Mouse (Mus musculus) forebrain, embryonic 11.5 days (tissue): ENCODE data around the gene Prr13. TPM values are rescaled to one million over a fixed set of nuclear protein-coding genes. Genes with fewer than 3 reads are reported as not detected.

ENCODE experiments used
- ATAC-seq: fragments of 200-750 bp; cut with Nextera tagmentation; replicated peaks from 2 replicates; pipeline ENCODE4 v1.8.0; 2017; ENCODE audit warnings: moderate TSS enrichment; ENCODE audit not compliant: low FRiP score
- DNase-seq: peaks from one replicate; pipeline ENCODE4 v3.0.0-alpha.2; 2017; ENCODE audit warnings: low spot score
- H3K27ac ChIP-seq: fragments of 300-500 bp; sonication (generic); 2 replicates; pipeline ENCODE4 v1.5.1; 2014; ENCODE audit warnings: low read depth, low read length
- H3K27me3 ChIP-seq: fragments of 300-500 bp; sonication (generic); 2 replicates; pipeline ENCODE4 v1.6.1; 2014; ENCODE audit warnings: mild to moderate bottlenecking, low read length, mixed read lengths; ENCODE audit not compliant: control insufficient read depth, insufficient read depth
- H3K36me3 ChIP-seq: fragments of 300-500 bp; sonication (generic); 2 replicates; pipeline ENCODE4 v1.6.1; 2014; ENCODE audit warnings: mild to moderate bottlenecking, low read length, moderate library complexity, mixed read lengths; ENCODE audit not compliant: control insufficient read depth, insufficient read depth
- H3K4me1 ChIP-seq: fragments of 300-500 bp; sonication (generic); replicated peaks from 2 replicates; pipeline ENCODE4 v1.6.1; 2014; ENCODE audit warnings: low read length, mixed read lengths; ENCODE audit not compliant: control insufficient read depth, insufficient read depth
- H3K4me2 ChIP-seq: fragments of 300-500 bp; sonication (generic); 2 replicates; pipeline ENCODE4 v1.6.1; 2014; ENCODE audit warnings: low read depth, mild to moderate bottlenecking, low read length, moderate library complexity, mixed read lengths; ENCODE audit not compliant: severe bottlenecking
- H3K4me3 ChIP-seq: fragments of 300-500 bp; sonication (generic); 2 replicates; pipeline ENCODE4 v1.5.1; 2014; ENCODE audit warnings: low read depth, low read length
- H3K9ac ChIP-seq: fragments of 300-500 bp; sonication (generic); 2 replicates; pipeline ENCODE4 v1.6.1; 2014; ENCODE audit warnings: low read length
- H3K9me3 ChIP-seq: fragments of 300-500 bp; sonication (generic); 2 replicates; pipeline ENCODE4 v1.6.1; 2016; ENCODE audit warnings: low read length, mixed read lengths; ENCODE audit not compliant: control insufficient read depth
- WGBS: fragments of 180-500 bp; shearing (Covaris S2); extraction: QIAGEN DNeasy Blood & Tissue Kit; methylation state at CpG from one replicate; pipeline ENCODE4 v1.1.7; 2014; 5-methylcytosine and 5-hydroxymethylcytosine counted together
- polyA plus RNA-seq: library from polyadenylated mRNA; unstranded; fragments of >200 nt; fragmentation: Nextera tagmentation; extraction: Ambion mirVana; gene quantifications from 2 replicates; pipeline ENCODE4 v1.2.1, GENCODE M21; 2014

Prr13 gene
- polyA plus RNA-seq, 1 experiment from 2014 or later: 97.2 TPM

DNA sequence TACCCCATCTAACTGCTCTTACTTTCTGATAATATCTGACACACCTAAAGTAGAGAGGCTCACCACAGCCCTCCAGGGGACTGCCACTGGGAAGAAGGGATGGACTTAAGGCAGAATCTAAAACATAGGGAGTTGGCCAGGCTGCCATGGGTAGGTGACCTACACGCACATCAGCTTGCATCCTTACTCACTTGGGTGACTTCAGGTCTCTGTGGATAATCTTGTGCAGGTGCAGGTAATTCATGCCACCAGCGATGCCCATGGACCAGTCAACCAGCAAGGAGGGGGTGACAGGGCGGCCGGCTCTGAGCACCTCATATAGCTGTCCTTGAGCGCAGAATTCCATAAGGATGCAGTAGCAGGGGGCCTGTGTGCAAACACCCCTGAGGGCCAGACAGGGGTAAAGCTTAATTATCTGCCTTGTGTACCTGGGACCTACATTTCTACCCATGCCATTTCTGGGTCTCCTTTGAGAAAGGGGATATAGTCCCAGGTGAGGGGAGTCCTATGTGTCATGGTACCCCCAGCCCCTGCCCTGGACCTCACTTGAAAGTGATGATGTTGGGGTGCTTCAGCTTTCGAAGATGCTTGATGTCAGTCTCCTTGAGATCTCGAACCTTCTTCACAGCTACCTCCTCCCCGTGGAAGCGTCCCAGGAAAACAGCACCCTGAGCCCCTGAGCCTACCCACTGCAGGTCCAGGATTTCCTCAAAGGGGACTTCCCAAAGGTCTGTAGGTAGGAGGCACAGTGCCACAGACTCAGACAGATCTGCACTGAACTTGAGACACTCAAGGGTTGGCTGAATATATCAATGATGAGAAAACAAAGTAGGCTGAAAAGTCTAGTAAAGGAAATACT, 45.3 kb downstream of the Prr13 start:
- 88% methylated on average over 9 of the region's 9 CpGs for WGBS
- Histone ChIP-seq H3K9ac (no peak overlapping the region), H3K4me2 (no peak overlapping the region), H3K27me3 (no peaks in the 10 kb centered on the region), H3K4me1 (no peaks in the 10 kb centered on the region), H3K27ac (no peak overlapping the region), H3K4me3 (no peak overlapping the region), H3K9me3 (no peaks in the 10 kb centered on the region), H3K36me3 (peaks cover 14% of the 10 kb centered on the region)
- no peak for DNase-seq
- ATAC-seq: no peak

DNA sequence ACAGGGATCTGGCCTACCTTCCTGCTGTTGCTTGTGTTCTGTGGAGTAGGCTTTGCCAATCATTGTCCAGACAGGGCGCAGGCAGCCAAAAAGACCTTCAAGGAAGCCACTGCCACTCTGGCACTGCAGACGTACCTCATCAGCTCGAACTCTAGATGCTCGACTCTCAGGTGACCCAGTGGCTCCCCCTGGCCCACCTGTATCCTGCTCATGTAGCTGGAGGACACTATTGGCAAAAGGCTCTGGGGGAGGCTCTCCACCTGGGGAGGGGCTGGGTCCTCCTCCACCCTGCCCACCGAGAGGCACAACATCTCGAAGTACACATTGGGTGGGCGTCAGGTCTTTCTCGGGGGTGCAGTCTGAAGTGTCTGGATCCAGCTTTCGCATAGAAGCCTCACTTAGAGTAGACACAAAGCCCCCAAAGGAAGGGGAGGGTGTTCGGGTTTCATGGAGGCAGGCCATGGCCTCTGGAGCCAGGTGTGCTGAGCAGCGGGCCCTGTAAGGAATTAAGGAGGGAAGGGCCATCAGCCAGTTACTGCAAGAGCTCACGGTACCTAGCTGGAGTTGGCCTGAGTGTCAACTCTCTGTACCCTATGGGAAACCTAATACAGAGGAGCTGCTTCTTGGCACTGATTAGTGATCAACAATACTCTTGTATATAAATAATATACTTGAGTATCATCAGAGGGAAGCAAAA, 46.4 kb downstream of the Prr13 start:
- WGBS: 72% methylated on average over 12 of the region's 12 CpGs
- H3K27me3 ChIP-seq: no peaks in the 10 kb centered on the region
- ATAC-seq (no peak), DNase-seq (no peak)
- no peak overlapping the region for H3K4me3 ChIP-seq
- H3K9ac ChIP-seq: no peak overlapping the region
- no peaks in the 10 kb centered on the region; the same call in 1 of the 2 replicates for H3K4me1 ChIP-seq
- peaks cover 11% of the 10 kb centered on the region for H3K36me3 ChIP-seq
- no peaks in the 10 kb centered on the region for H3K9me3 ChIP-seq
- H3K27ac ChIP-seq: no peak overlapping the region
- H3K4me2 ChIP-seq: no peak overlapping the region

DNA sequence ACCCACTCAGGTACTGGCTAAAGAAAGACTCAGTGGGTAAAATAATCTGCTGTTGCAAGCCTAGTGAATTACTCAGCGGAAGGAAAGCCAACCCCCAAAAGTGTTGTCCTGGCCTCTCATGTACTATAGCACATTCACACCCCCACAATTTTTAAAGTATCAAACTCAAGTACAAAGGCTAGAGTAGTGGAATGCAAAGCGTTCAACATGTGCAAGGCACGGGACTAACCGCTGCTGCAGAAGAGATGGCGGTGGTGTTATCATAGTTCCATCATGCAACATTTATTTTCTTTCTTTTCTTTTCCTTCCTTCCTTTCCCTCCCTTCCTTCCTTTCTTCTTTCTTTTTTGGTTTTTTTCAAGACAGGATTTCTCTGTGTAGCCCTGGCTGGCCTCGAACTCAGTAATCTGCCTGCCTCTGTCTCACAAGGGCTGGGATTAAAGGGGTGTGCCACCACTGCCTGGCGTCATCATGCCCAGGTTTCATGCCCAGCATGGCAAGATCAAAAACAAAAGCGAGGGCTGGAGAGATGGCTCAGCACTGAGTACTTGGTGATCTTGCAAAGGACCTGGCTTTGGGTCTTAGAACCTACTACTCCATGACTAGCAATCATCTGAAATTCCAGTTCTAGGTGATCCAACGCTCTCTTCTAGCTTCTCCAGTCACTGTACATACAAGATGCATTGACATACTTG, 47.1 kb downstream of the Prr13 start:
- Histone ChIP-seq H3K27me3 (no peaks in the 10 kb centered on the region), H3K9ac (no peak overlapping the region), H3K27ac (no peak overlapping the region), H3K4me1 (peaks cover 2% of the 10 kb centered on the region), H3K9me3 (no peaks in the 10 kb centered on the region), H3K4me3 (no peak overlapping the region), H3K4me2 (no peak overlapping the region), H3K36me3 (peaks cover 5% of the 10 kb centered on the region; the same call in 1 of the 2 replicates)
- ATAC-seq (no peak), DNase-seq (no peak)
- WGBS: 90% methylated on average over 9 of the region's 9 CpGs

DNA sequence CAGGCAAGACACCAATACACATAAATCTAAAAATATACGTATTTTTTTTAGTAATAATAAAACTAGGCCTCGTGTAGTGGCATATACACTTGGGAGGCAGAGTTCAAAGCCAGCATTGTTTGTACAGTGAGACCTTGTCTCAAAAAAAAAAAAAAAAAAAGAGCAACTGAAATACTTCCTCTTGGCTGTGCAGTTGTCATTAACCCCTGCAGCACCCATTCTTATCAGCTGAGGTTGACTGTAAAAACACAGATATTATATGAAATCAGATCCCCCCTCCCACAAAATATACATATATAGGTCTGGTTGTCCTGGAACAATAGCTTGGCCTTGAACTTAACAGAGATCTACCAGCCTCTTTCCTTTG, 47.6 kb downstream of the Prr13 start:
- no peak for DNase-seq
- Histone ChIP-seq H3K4me2 (no peak overlapping the region), H3K9ac (no peak overlapping the region), H3K27ac (no peak overlapping the region), H3K4me1 (peaks cover 7% of the 10 kb centered on the region), H3K36me3 (peaks cover 5% of the 10 kb centered on the region; the same call in 1 of the 2 replicates), H3K4me3 (no peak overlapping the region), H3K27me3 (no peaks in the 10 kb centered on the region), H3K9me3 (no peaks in the 10 kb centered on the region)
- no peak for ATAC-seq
- 79% methylated on average over 2 of the region's 2 CpGs for WGBS

DNA sequence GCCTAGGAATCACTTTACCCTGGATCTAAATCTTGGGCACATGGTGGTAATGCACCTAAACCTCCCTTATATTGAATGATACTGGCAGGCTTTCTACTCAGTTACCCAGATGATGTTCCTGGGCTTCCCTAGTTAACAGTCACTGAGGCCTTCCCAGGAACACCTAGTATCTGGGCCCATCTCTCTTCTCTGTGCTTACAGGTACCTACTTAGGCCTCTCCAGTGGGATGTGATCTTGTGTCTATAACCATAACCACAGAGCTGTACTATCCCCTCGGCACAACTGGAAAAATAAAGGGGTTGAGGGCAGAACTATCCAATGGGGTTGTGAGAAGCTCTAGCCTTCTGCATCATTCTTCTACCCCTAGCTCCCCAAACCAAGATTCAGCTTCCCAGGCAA, 48.0 kb downstream of the Prr13 start:
- H3K4me2 ChIP-seq: no peak overlapping the region
- peaks cover 11% of the 10 kb centered on the region for H3K4me1 ChIP-seq
- H3K36me3 ChIP-seq: peaks cover 5% of the 10 kb centered on the region; the same call in 1 of the 2 replicates
- no peak for DNase-seq
- no peak for ATAC-seq
- 92% methylated on average over 1 of the region's 1 CpGs for WGBS
- H3K9ac ChIP-seq: no peak overlapping the region
- no peaks in the 10 kb centered on the region for H3K27me3 ChIP-seq
- H3K4me3 ChIP-seq: no peak overlapping the region
- H3K9me3 ChIP-seq: no peaks in the 10 kb centered on the region
- no peak overlapping the region for H3K27ac ChIP-seq

DNA sequence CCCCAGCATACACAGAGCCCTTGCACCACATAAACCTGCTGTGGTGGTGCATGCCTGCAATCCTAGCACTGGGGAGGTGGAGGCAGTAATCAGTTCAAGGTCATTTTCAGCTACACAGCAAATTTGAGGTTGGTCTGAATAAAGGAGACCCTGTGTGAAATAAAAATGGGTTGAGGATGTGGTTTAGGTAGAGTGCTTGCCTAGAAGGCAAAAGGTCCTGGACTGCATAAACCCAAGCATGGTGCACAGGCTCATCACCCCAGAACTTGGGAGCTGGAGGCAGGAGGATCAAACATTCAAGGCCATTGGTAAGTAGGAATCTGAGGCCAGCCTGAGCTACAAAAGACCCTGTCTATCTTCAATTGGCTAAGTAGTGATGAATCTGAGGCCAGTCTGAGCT, 48.7 kb downstream of the Prr13 start:
- Histone ChIP-seq H3K4me1 (peaks cover 13% of the 10 kb centered on the region), H3K9ac (no peak overlapping the region), H3K4me3 (no peak overlapping the region), H3K27me3 (no peaks in the 10 kb centered on the region), H3K27ac (no peak overlapping the region), H3K4me2 (no peak overlapping the region), H3K9me3 (no peaks in the 10 kb centered on the region), H3K36me3 (peaks cover 5% of the 10 kb centered on the region; the same call in 1 of the 2 replicates)
- no peak for DNase-seq
- no peak for ATAC-seq

DNA sequence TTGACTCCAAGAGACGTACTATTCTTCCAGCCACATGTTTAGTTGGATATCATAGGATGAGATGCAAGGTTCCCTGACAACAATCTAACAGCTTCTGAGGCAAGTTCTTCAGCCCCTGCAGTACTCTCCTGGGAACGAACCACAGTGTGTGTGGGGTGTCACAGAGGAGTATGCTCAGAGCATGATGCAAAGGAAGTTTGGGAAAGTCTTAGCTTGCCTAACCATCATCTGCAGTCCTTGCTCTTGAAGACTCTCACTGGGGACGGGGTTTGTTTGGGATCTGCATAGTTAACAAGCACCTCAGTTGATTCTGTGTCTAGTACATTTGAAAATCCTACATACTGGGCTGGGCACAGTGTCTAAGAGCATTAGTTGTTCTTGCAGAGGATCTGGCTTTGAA, 49.5 kb downstream of the Prr13 start:
- DNase-seq (no peak), ATAC-seq (no peak)
- Histone ChIP-seq H3K27ac (no peak overlapping the region), H3K27me3 (no peaks in the 10 kb centered on the region), H3K9ac (no peak overlapping the region), H3K4me1 (peaks cover 13% of the 10 kb centered on the region), H3K4me3 (no peak overlapping the region), H3K9me3 (no peaks in the 10 kb centered on the region), H3K36me3 (peaks cover 5% of the 10 kb centered on the region; the same call in 1 of the 2 replicates), H3K4me2 (no peak overlapping the region)
- WGBS: 87% methylated on average over 3 of the region's 3 CpGs

DNA sequence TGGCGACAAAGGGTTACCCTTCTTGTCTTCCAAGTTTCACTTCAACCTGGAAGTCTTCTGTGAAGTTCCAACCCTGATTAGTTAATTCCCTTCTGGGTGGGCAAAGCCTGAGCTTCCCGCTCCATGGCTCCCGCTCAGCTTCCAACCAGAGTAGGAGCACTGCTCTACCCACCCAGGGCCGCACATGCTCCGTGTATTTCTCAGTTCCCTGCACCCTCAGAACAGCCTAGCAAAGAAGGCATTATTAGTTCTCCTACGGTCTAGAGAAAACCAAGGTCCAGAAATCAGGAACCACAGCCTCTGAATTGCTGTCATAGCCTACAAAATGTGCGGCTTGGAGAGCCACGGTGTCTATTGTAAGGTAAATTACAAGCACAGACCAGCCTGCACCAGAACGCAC, 51.3 kb downstream of the Prr13 start:
- Histone ChIP-seq H3K27me3 (no peaks in the 10 kb centered on the region), H3K4me3 (peak overlapping the region; percentile 53), H3K4me1 (peaks cover 13% of the 10 kb centered on the region), H3K9ac (peak overlapping the region; percentile 61), H3K27ac (0 out of 2 replicates have a peak overlapping the region, but pooled peaks have one; percentile 50), H3K4me2 (peak overlapping the region; percentile 84), H3K36me3 (no peaks in the 10 kb centered on the region), H3K9me3 (no peaks in the 10 kb centered on the region)
- 6% methylated on average over 9 of the region's 9 CpGs for WGBS
- no peak for DNase-seq
- peak; percentile 67 for ATAC-seq
